Mouse (Mus musculus): ENCODE measurements at regions not wholly inside any gene's neighbourhood (a gene's known extent, or its start where the extent isn't known, plus 50 kb on each side); places are given as distances from the start of the nearest gene placed in this dataset.

DNA sequence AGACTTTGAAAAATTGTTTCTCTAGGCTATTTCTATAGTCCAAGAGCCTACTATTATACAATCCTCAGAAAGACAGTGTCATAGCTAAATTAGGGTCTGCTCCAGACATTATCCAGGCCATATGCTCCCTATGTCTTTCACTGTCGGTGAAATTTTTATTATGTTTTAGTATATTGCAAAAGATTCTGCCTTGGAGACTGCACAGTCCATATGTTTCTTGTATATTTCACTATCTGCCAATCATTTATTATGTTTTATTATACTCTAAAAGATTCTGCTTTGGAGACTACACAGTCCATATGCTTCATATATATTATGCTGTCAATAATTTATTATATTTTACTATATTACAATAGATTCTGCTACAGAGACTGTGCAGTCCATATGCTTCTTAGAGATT is 564.3 kb upstream of the 4931417E11Rik start:
- no peak for DNase-seq

DNA sequence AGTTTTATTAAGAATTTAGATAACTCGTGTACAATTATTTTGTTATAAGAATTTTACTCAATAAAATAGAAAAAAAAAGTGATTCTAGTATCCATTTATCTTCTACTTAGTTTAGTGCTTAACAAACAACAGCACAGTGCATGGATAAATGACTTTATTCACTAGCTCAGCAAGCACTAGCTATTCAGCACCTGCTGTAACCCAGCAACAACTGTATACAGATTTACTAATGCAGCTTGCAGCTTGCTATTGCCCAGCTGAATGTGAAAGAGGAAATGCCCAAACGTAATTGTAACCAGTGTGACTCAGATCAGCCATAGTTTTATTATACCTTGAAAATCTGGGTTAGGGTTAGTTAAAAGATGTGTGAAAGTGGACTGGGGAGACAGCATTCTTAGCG is 547.6 kb upstream of the 4931417E11Rik start:
- no peak for DNase-seq

DNA sequence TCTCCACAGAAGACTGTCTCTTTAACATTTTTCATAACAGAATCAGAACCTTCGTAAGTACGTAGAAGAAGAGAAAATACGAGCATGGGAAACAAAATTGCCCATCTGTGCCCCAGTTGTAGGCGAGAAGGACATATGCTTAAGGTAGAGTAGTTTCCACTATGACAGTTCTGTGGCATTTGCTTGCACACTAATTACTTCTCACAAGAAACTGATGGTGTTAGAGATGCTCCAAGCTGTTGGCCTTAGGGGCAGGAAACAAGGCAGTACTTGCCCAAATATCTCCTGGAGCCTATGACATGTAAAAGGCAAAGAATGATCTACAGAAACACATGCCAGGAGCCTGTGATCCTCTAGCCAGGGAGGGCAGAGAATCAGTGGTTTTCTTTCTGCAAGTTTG is 512.3 kb upstream of the 4931417E11Rik start:
- no peak for DNase-seq

DNA sequence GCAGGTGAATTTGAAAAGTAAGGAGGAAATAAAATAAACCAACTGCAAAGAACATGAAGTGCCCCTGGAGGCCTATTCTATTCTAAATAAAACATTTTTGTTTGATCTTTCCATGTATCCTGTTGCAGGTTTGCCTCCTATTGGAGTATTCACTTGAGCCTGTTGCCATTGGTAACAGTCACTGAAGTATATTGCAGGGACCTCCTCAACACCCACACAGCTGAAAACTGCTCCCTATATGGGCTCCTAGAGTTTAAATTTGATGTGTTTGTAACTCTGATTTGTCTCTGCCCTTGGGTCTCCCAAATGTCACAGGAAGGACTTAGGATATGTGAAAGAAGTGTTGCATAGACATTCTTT is 480.4 kb upstream of the 4931417E11Rik start:
- DNase-seq, result no peak

DNA sequence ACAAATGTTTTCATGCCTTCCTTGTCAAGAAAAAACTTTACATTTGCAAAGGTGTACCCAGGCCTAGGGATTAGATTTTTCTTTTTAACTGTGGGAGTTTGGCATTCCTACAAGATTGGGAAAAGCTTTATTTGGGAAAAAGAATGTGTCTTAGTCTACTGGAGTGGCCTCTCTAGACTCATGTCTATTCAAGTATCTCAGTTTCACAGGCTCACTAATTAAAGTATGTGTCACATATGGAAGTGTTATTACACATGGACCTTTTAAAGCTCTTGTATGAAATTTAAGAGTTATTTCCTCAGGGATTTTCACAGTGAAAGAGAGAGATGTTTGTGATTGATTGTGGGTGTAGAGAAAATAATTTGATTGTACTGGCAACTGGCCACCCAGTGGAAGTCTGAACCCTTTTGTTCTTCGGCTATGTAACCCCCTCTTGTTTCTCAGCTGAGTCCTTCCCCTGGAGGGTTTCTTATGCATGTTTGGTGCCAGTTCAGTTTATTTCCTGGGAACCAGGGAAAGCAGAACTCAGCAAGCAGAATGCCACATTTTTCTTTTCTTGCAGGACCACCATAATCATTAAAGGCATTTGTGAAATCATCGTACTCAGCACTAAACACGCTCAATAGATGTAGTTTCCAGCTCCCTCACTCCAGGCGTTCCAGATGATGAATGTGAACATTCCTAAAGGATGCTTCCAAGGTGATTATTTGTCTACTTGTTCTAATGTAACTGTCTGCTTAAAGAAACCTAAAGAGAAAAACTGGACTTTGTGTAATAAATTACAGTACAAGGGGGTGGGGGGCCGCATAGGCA is 479.9 kb upstream of the 4931417E11Rik start:
- no peak for DNase-seq

DNA sequence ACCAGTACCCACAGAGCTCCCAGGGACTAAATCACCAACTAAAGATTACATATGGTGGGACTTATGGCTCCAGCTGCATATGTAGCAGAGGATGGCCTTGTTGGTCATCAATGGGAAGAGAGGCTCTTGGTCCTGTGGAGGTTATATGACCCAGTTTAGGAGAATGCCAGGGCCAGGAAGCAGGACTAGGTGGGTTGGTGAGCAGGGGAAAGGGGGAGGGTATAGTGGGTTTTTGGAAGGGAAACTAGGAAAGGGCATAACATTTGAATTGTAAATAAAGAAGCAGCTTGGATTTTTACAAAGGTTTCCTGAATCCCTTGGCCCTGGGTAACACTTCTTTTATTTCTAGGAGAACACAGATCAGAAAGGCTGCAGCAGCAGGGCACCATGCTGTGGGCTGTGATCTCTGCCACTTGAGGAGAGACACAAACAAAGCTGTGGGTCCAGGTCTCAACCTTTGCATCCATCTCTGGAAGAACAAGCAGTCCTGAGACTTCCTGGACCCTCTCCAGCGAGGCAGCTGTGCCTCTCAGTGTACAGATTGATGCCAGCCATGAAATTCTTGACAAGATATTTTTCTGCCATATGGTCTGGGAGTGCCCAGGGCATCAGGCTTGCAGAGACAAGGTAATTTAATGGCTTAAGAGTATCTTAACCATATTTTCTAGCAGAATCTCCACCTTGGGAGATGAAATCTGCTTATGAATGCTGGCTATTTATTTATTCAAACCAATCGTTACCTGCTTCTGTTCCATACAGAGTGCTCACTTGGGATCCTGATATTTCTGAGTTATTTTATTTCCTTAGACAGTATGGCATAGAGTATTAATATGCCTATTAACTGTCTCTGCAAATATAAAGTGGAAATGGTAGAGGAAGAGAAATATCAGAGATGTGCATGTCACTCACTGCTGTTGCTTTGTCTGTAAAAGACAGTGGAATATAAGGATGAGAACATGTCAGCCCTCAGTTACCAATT is 444.2 kb upstream of the 4931417E11Rik start:
- DNase-seq, result peak; percentile 84 to 89

DNA sequence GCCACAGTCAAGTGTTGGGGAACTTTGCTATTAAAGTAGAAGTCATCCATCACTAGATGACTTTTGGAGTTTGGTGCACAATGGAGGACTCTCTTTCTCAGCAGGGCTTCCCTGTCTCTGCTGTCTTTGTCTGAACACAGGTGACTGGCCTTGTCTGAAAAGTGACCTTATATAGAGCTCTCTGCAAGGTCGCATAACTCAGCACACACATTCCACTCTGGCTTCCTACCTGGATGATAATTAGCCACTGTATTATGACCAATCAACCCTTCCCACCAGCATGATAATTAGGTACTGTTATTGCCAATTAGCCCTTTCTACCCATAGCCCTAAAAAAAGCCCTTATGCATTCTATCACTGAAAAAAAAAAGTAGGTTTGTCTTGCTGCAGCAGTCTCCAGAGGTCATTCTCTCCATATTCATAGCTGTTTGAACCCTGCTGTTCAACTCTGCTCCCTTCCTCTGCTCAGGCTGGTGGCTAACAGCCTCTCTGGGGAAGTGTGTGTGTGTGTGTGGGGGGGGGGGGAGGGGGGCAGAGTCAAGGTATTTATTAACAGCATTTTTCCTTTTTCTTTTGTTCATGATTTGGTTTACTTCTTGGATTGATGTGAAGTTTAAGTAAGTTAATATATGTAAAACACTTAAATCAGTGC is 419.8 kb upstream of the 4931417E11Rik start:
- no peak for DNase-seq

DNA sequence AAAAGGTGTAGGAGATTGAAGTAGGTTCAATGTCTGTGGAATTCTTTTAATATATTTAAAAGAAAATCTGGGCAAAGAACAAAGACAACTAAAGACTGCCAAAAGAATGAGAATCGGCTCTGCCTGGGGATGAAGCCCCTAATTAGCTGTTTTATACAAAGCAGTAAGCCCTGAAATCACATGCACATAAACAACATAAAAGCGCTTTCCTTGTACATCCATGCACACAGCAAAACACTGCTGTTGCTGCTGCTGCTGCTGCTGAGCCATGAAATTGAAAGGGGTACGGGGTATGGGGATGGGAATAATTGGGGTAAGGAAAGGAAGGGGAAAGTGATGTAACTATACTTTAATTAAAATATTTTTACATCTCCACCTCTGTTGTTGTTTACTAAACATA is 409.2 kb upstream of the 4931417E11Rik start:
- DNase-seq, result no peak

DNA sequence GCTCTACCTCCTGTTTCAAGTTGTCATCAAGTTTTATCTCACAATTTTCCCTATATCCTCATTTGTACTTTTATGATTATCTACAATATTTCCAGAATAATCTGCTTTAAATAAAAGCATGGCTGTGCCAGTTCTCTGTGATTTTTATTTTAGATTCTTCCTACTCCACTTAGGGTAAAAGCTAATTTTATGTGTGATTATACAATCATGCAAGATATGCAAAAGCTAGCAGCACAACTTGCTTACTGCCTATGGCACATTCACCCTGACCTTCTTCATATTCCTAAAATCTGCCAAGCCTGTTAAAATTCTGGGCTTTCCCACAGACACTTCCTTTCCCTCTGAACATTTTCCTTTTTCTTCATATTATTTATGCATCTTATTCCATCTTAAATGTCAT is 399.2 kb upstream of the 4931417E11Rik start:
- DNase-seq, result no peak

All from cerebellum, postnatal 36 days (tissue).